Mouse (Mus musculus) embryonic stem cell, embryonic (primary cell): Measurements from ENCODE around the gene Selenoi.

Experiments used
- CTCF ChIA-PET, 4 experiments: fragments of 300-600 bp in 2 of 4; fragments of 350-600 bp in 2 of 4; sonication (Branson Sonifier 250); formaldehyde crosslinking; loops; one replicate each; lab custom pipeline; 2022; ENCODE audit warnings: inconsistent platforms in 2 of 4; lab: Charles Lee
- POLR2A ChIA-PET, 4 experiments: fragments of 300-600 bp in 2 of 4; fragments of 350-600 bp in 2 of 4; sonication (Branson Sonifier 250); formaldehyde crosslinking; loops; one replicate each; lab custom pipeline; 2022; ENCODE audit warnings: antibody characterized with exemption in 4 of 4, inconsistent platforms in 1 of 4; lab: Charles Lee

Gene Selenoi

DNA sequence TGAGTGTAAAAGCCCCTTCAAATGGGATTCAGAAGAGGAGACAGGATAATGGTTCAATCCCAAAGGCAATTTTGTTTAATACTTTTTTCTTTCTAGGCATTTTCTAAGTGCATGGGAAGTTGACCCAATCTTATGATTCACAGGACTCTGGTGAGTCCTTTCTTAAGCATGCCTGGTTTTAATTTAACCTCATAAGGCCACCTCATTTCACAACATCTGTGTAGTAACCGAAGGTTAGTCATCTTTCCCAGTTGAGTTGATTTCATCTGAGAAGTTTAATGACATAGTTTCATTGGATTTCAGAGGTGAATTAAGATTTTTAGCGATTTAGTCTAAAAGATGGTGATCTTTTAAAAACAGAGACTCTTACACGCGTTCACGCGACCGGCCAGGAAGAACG, 9.7 kb upstream of the Selenoi start:
- POLR2A ChIA-PET = no interaction called here

GRCm38 (mm10) chr5:30230901-30231300, 1.5 kb upstream of the Selenoi start:
- CTCF ChIA-PET = no interaction called here
- POLR2A ChIA-PET = no interaction called here

More for the DNA sequence above, 9.7 kb upstream of the Selenoi start:
- CTCF ChIA-PET = no interaction called here

GRCm38 (mm10) chr5:30231891-30232270, 500 bp upstream of the Selenoi start:
- ChIA-PET POLR2A (interaction anchor here in 1 of 4 experiments (0.5 kb wide), 1 partner anchor 174 kb away, joined by 4 read pairs; no protein-coding TSS in a partner anchor), CTCF (interaction anchor here in 1 of 4 experiments (1.1 kb wide), 1 partner anchor 127 kb away, joined by 3 read pairs; the partner anchor contains the start of gene Garem2)

- ChIA-PET CTCF (interaction anchor here in 1 of 4 experiments (1.1 kb wide), 1 partner anchor 128 kb away, joined by 3 read pairs; the partner anchor contains the start of gene Garem2), POLR2A (interaction anchor here in 1 of 4 experiments (0.9 kb wide), 1 partner anchor 355 kb away, joined by 5 read pairs; the partner anchor contains the start of gene Kcnk3)
Measured at GRCm38 (mm10) chr5:30233042-30233441, 661 bp downstream of the Selenoi start.

DNA sequence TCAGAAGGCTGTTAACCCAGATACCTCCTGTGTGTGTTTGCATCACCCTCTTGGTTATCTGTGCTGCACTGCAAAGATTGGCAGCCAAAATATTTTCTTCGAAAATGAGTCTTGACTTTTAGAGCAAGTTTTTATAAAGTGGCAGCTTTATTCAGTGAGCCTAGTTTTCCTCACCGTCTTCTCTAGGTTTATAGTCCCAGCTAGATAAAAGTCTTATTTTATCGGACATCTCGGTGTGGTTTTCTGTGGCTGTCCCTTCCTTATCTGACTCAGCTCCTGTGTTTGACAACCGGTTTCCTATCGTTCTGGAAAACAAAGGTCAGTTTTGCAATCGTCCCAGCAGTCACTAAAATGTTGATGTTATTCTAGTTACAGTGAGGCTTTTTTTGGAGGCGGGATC, 1.6 kb downstream of the Selenoi start:
- ChIA-PET CTCF (no interaction called here), POLR2A (interaction anchor here in 1 of 4 experiments (0.9 kb wide), 1 partner anchor 14 kb away, joined by 3 read pairs; no protein-coding TSS in a partner anchor)

- CTCF ChIA-PET = no interaction called here
- POLR2A ChIA-PET = interaction anchor here in 2 of 4 experiments (1.3 kb wide), 2 partner anchors 9 to 107 kb away, joined by 3 to 5 read pairs; no protein-coding TSS in a partner anchor
Measured at GRCm38 (mm10) chr5:30235641-30236126, 3.3 kb downstream of the Selenoi start.

DNA sequence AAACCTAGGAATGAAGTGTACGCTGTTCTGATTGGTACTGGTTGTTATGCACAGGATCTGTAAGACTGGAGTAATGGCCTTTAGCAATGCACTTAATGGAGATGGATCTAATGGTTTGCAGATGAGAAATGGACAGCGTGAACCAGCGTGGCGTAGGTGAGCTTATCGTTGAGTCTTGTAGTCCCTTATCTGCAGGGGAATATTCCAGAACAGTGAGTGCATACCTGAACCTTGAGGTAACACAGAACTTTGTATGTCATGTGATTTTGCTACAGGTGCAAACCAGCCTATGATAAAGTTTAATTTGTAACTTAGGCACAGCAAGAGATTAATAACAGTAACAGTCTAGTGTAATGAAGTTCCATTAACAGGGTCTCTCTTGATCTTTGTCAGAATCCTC, 6.2 kb downstream of the Selenoi start:
- ChIA-PET POLR2A (interaction anchor here in 1 of 4 experiments (0.6 kb wide), 1 partner anchor 87 kb away, joined by 3 read pairs; no protein-coding TSS in a partner anchor), CTCF (interaction anchor here in 1 of 4 experiments (0.6 kb wide), 1 partner anchor 291 kb away, joined by 3 read pairs; no protein-coding TSS in a partner anchor)

DNA sequence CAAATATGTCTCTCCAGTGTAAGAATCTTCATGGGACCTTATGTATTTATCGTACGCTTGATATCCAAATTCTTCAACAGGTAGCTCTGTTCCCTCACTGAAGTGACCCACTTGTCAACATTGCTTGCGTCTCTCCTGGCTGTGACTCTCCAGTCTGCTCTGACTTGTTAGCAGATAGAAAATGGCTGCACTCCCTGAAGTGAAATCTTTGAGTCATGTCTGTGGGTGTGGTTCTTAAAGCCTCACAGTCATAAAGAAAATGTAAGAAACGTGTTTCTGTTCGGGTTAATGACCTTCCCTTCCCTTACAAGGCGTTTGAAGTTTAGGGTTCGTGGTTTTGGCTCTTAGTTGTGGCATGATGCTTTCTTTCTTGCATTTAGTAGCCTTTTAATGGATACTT, 8.2 kb downstream of the Selenoi start:
- CTCF ChIA-PET = interaction anchor here in 1 of 4 experiments (0.7 kb wide), 1 partner anchor 118 kb away, joined by 3 read pairs; no protein-coding TSS in a partner anchor
- POLR2A ChIA-PET = interaction anchor here in 1 of 4 experiments (0.8 kb wide), 1 partner anchor 8 kb away, joined by 3 read pairs; no protein-coding TSS in a partner anchor

- POLR2A ChIA-PET = no interaction called here
- CTCF ChIA-PET = interaction anchor here in 1 of 4 experiments (0.6 kb wide), 1 partner anchor 229 kb away, joined by 7 read pairs; the partner anchor contains the start of gene Il6
Measured at GRCm38 (mm10) chr5:30242410-30242809, 10.0 kb downstream of the Selenoi start.

DNA sequence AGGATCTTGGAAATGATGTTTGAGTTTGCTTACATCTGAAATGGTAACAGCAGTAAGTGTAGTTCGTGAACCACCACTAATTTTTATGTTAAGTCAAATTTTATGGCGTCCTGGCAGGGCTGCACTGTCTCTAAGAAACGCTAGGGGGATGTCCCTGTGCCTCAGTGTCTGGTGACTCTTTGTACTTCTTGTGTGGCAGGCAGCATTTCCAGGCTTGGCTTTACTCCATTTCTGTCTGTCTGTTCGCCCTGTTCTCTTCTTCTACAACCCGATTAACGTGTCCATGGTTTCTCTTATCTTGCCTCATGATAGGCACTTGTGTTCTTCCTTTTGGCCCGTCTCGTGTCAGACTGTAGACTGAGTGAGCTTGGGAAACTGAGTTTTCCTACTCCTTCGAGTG, 11.4 kb downstream of the Selenoi start:
- POLR2A ChIA-PET = interaction anchor here in 1 of 4 experiments (0.6 to 1.5 kb wide), 2 partner anchors 8 to 379 kb away, joined by 5 read pairs; no protein-coding TSS in a partner anchor
- CTCF ChIA-PET = interaction anchor here in 2 of 4 experiments (0.7 to 1.2 kb wide), 5 partner anchors 13 to 260 kb away, joined by 3 to 4 read pairs (median 3); no protein-coding TSS in a partner anchor

DNA sequence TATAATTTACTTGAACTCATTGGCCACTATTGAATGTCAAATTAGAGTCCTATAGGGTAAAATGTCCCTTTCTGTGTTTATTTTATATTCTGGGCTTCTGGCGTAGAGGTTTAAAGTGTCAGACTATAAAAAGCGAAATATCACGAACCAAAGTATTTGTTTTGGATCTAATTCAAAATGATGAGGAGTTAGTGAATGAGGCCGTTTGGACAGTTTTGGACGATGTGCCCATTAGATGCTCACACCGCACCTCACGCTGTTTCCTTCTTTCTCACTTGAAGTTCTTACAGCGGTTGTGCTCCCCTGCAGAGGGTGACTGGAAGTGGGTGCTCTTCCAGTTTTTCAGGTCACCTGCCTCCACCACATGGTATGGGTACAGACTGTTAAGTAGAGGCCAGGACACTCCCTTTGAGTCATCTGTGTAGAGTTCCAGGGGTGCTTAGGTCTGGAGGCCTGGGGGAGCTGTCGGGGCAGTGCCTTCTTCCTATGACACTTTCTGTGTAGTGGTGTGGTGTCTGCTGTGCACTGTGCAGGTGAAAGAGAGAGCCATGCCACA, 13.6 kb downstream of the Selenoi start:
- CTCF ChIA-PET = no interaction called here
- POLR2A ChIA-PET = interaction anchor here in 1 of 4 experiments (1.0 kb wide), 1 partner anchor 30 kb away, joined by 3 read pairs; no protein-coding TSS in a partner anchor

GRCm38 (mm10) chr5:30247666-30248065, 15.3 kb downstream of the Selenoi start:
- ChIA-PET POLR2A (interaction anchor here in 1 of 4 experiments (1.0 kb wide), 1 partner anchor 96 kb away, joined by 3 read pairs; no protein-coding TSS in a partner anchor), CTCF (interaction anchor here in 2 of 4 experiments (0.5 to 1.5 kb wide), 3 partner anchors 33 to 248 kb away, joined by 3 to 14 read pairs (median 7); no protein-coding TSS in a partner anchor)

DNA sequence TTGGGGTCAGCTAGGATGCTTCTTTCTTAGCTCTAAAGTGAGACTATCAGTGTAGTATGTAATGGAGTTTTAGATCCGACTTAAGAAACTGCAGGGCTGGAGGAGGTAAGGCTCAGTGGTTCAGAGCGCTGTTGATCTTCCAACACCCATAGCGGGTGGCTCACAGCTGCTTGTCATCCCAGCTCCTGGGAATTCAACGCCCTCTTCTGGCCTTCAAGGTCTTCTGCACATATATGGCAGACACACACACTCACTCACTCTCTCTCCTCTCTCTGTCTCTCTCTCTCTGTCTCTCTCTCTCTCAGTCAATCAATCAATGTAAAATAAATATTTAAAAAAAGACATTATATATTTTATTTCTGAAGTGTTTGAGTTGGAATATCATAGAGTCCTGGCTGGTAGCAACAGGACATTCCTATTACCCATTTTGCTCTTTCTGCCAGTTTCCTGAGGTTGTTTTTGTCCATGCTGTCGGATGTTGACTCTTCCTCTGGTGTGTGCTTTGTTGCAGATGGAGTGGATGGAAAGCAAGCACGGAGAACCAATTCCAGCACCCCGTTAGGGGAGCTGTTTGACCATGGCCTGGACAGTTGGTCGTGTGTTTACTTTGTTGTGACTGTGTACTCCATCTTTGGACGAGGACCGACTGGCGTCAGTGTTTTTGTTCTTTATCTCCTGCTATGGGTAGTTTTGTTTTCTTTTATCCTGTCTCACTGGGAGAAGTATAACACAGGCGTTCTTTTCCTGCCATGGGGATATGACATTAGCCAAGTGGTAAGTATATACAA, 23.4 kb downstream of the Selenoi start:
- ChIA-PET POLR2A (interaction anchor here in 1 of 4 experiments (0.9 to 1.5 kb wide), 2 partner anchors 17 to 631 kb away, joined by 3 read pairs; no protein-coding TSS in a partner anchor), CTCF (interaction anchor here in 3 of 4 experiments (0.5 to 1.2 kb wide), 4 partner anchors 11 to 431 kb away, joined by 3 to 4 read pairs (median 4); no protein-coding TSS in a partner anchor)

- ChIA-PET CTCF (interaction anchor here in 1 of 4 experiments (0.6 kb wide), 2 partner anchors 275 to 1464 kb away, joined by 3 to 4 read pairs; no protein-coding TSS in a partner anchor), POLR2A (no interaction called here)
Measured at GRCm38 (mm10) chr5:30258776-30259175, 26.4 kb downstream of the Selenoi start.

- ChIA-PET CTCF (interaction anchor here in 2 of 4 experiments (0.6 kb wide), 2 partner anchors 13 to 166 kb away, joined by 3 read pairs; partner anchors contain the start of gene Garem2 (in 1 of the 2)), POLR2A (no interaction called here)
Measured at GRCm38 (mm10) chr5:30270571-30271190, 38.3 kb downstream of the Selenoi start.

GRCm38 (mm10) chr5:30271599-30272281, 39.4 kb downstream of the Selenoi start:
- POLR2A ChIA-PET = no interaction called here
- CTCF ChIA-PET = no interaction called here

DNA sequence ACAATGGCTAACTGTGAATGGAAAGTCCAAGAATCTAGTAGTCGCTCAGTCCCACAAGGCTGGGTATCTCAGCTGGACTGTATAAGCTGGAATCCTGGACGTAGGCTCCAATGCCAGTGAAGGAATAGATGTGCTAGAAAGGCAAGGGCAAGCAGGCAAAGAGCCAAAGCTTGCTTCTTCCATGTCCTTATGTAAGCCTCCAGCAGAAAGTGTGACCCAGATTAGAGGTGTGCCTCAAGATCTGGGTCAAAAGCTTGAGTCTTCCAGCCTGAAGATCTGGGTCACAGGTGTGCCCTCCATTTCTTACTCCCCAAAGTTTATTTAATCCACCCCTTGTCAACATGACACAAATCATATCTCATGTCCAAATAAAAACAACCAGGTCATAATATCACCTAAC, 44.0 kb downstream of the Selenoi start:
- ChIA-PET CTCF (no interaction called here), POLR2A (no interaction called here)

- POLR2A ChIA-PET = no interaction called here
- CTCF ChIA-PET = no interaction called here
Measured at GRCm38 (mm10) chr5:30278952-30279351, 46.6 kb downstream of the Selenoi start.
